In the genomic region with DNA sequence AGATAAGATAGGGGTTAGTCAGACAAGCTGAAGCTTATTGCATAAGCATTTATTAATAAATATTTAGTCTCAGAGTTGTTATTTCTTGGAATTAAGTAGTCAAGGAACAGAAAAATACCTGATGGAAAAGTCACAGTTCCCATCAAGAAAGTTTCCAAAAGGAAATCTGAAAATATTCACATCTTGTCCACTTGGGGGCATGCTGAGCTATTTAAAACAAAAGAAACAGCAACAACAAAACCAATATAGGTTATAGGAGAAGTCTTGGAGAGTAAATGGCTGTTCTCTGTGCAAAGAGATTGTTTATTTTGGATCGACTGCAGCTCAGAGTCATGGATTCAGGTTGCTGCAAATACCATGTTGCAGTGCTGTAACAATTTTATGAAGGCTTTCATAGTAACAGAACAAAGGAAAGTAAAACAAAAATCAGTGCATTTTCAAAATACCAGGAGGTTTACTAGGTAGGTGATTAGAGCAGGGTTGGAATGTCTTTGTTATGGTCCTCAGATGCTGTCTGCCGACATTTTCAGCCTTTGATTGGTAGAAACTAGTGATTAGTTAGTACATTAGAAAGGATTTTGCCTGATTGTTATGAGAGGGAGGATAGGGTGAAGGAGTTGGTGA, we compare ENCODE assay signal across 15 mouse cellular contexts. TPM values are rescaled to one million over a fixed set of nuclear protein-coding genes. Genes with fewer than 3 reads are reported as not detected.
DNase-seq lines count a peak whose midpoint lies in the region; ATAC-seq and TF ChIP-seq lines count a peak whose summit lies in the region.
"Had no signal": no experiment of that assay in that cellular context is flagged by ENCODE, and none has a peak within 500 bp of the region (broad histone marks: within the 10 kb centered on the region; RNA-seq: fewer than 3 reads in every experiment).

No protein-coding gene starts in this region.

- H3K9ac ChIP-seq in hindbrain, postnatal 0 days (replicated peaks; ENCODE audit: low read length), result no peak overlapping the region
- H3K9ac ChIP-seq in hindbrain, embryonic 16.5 days (ENCODE audit: low read depth, low read length), result no peak overlapping the region
- H3K9ac ChIP-seq in kidney, embryonic 14.5 days (ENCODE audit: low read depth, low read length), result no peak overlapping the region

- DNase-seq in hindbrain, postnatal 0 days (ENCODE audit: low spot score), result peak; percentile 53
- DNase-seq in 3T3-L1 (ENCODE audit: low read depth, low spot score), result peak; percentile 46
- peak; percentile 25 for DNase-seq in ES-CJ7 (ENCODE audit: low read depth, low spot score)
- DNase-seq in embryo, embryonic 11.5 days (ENCODE audit: low read depth, low spot score), result peak; percentile 9
- DNase-seq in spleen, postnatal 36 days (ENCODE audit: low spot score in 2 of 2), result no peak
- DNase-seq: heart, adult 2 months; heart, postnatal 36 days; kidney, adult 18-20 months; right cerebral cortex, postnatal 14 days had no signal

- ATAC-seq in hindbrain, postnatal 0 days, result no peak
- ATAC-seq in hindbrain, embryonic 16.5 days, result no peak
- no peak for ATAC-seq in kidney, embryonic 14.5 days (ENCODE audit: low FRiP score, low TSS enrichment)
- ATAC-seq: activated CD4-positive, CD25-positive, alpha-beta regulatory T cell, adult 4 months had no signal

- no peaks in the 10 kb centered on the region for H3K27me3 ChIP-seq in hindbrain, postnatal 0 days (ENCODE audit: insufficient read depth, low read length)
- no peaks in the 10 kb centered on the region for H3K27me3 ChIP-seq in hindbrain, embryonic 16.5 days (replicated peaks; ENCODE audit: control insufficient read depth, insufficient read depth, low read length)
- H3K27me3 ChIP-seq in kidney, embryonic 14.5 days (ENCODE audit: control insufficient read depth, insufficient read depth, low read length), result no peaks in the 10 kb centered on the region

- H3K4me1 ChIP-seq in hindbrain, postnatal 0 days (ENCODE audit: insufficient read depth, low read length), result no peaks in the 10 kb centered on the region
- no peaks in the 10 kb centered on the region for H3K4me1 ChIP-seq in hindbrain, embryonic 16.5 days (ENCODE audit: control insufficient read depth, insufficient read depth, low read depth, low read length)
- no peaks in the 10 kb centered on the region for H3K4me1 ChIP-seq in kidney, embryonic 14.5 days (ENCODE audit: control insufficient read depth, insufficient read depth, low read length)

- no peaks in the 10 kb centered on the region for H3K9me3 ChIP-seq in hindbrain, postnatal 0 days (ENCODE audit: low read length)
- no peaks in the 10 kb centered on the region for H3K9me3 ChIP-seq in hindbrain, embryonic 16.5 days (ENCODE audit: control insufficient read depth, low read length)
- H3K9me3 ChIP-seq in kidney, embryonic 14.5 days (ENCODE audit: control insufficient read depth, low read length), result no peaks in the 10 kb centered on the region

- H3K4me3 ChIP-seq in hindbrain, postnatal 0 days (ENCODE audit: low read length), result no peak overlapping the region
- no peak overlapping the region for H3K4me3 ChIP-seq in hindbrain, embryonic 16.5 days (ENCODE audit: low read length)
- H3K4me3 ChIP-seq in kidney, embryonic 14.5 days (ENCODE audit: low read length), result no peak overlapping the region
- H3K4me3 ChIP-seq: erythroblast, embryonic 14.5 days; heart, adult 2 months had no signal

- H3K27ac ChIP-seq in hindbrain, postnatal 0 days, result no peak overlapping the region
- no peak overlapping the region for H3K27ac ChIP-seq in hindbrain, embryonic 16.5 days (ENCODE audit: low read depth, low read length)
- no peak overlapping the region for H3K27ac ChIP-seq in kidney, embryonic 14.5 days (ENCODE audit: low read depth, low read length)
- H3K27ac ChIP-seq: heart, adult 2 months had no signal

- 51% methylated on average over 2 of the region's 2 CpGs for WGBS in hindbrain, postnatal 0 days
- 61% methylated on average over 2 of the region's 2 CpGs for WGBS in hindbrain, embryonic 16.5 days
- 29% methylated on average over 2 of the region's 2 CpGs for WGBS in kidney, embryonic 14.5 days

- TF ChIP-seq CTCF in hindbrain, postnatal 0 days (IDR thresholded peaks at IDR 0.05; ENCODE audit: low read depth), result peak; percentile 53

- no peak overlapping the region for H3K4me2 ChIP-seq in hindbrain, postnatal 0 days (ENCODE audit: low read depth, low read length)
- no peak overlapping the region for H3K4me2 ChIP-seq in hindbrain, embryonic 16.5 days (ENCODE audit: low read length)
- no peak overlapping the region for H3K4me2 ChIP-seq in kidney, embryonic 14.5 days (replicated peaks; ENCODE audit: low read depth, low read length)

- no peaks in the 10 kb centered on the region for H3K36me3 ChIP-seq in hindbrain, postnatal 0 days (ENCODE audit: insufficient read depth, low read length)
- H3K36me3 ChIP-seq in hindbrain, embryonic 16.5 days (ENCODE audit: control insufficient read depth, insufficient read depth, low read length), result no peaks in the 10 kb centered on the region
- H3K36me3 ChIP-seq in kidney, embryonic 14.5 days (ENCODE audit: control insufficient read depth, insufficient read depth, low read length), result no peaks in the 10 kb centered on the region

RNA-seq across cellular contexts. Expression of gene Olfr881, which starts 7.1 kb away (rescaled TPM):
- total RNA-seq in hindbrain, postnatal 0 days (2014; rRNA removed), result not detected in 2 replicates
- not detected in 2 replicates for polyA plus RNA-seq in hindbrain, postnatal 0 days (2015; fragmentation: Nextera tagmentation; extraction: Ambion mirVana)
- polyA plus RNA-seq in hindbrain, embryonic 16.5 days (2015; fragmentation: Nextera tagmentation; extraction: Ambion mirVana), result not detected in 2 replicates
- polyA plus RNA-seq in kidney, embryonic 14.5 days (2014; fragmentation: Nextera tagmentation; extraction: Ambion mirVana), result not detected in 2 replicates
- total RNA-seq: heart, adult 2 months; heart, postnatal 36 days; liver, adult 2 months had no signal
- polyA plus RNA-seq: erythroblast, embryonic 14.5 days; heart, adult 2 months; liver, adult 2 months; thymus, postnatal 0 days had no signal

RNA-seq across cellular contexts. Expression of gene Olfr883, which starts 26.9 kb away (rescaled TPM):
- total RNA-seq in hindbrain, postnatal 0 days (2014; rRNA removed), result not detected in 2 replicates
- polyA plus RNA-seq in hindbrain, postnatal 0 days (2015; fragmentation: Nextera tagmentation; extraction: Ambion mirVana), result not detected in 2 replicates
- polyA plus RNA-seq in hindbrain, embryonic 16.5 days (2015; fragmentation: Nextera tagmentation; extraction: Ambion mirVana), result not detected in 2 replicates
- not detected in 2 replicates for polyA plus RNA-seq in kidney, embryonic 14.5 days (2014; fragmentation: Nextera tagmentation; extraction: Ambion mirVana)
- total RNA-seq: heart, adult 2 months; heart, postnatal 36 days; liver, adult 2 months had no signal
- polyA plus RNA-seq: activated CD4-positive, CD25-positive, alpha-beta regulatory T cell, adult 4 months; erythroblast, embryonic 14.5 days; heart, adult 2 months; liver, adult 2 months; thymus, postnatal 0 days had no signal

RNA-seq across cellular contexts. Expression of gene Olfr884, which starts 47.7 kb away (rescaled TPM):
- not detected in 2 replicates for total RNA-seq in hindbrain, postnatal 0 days (2014; rRNA removed)
- polyA plus RNA-seq in hindbrain, postnatal 0 days (2015; fragmentation: Nextera tagmentation; extraction: Ambion mirVana), result not detected in 2 replicates
- not detected in 2 replicates for polyA plus RNA-seq in hindbrain, embryonic 16.5 days (2015; fragmentation: Nextera tagmentation; extraction: Ambion mirVana)
- polyA plus RNA-seq in kidney, embryonic 14.5 days (2014; fragmentation: Nextera tagmentation; extraction: Ambion mirVana), result not detected in 2 replicates
- total RNA-seq: heart, adult 2 months; heart, postnatal 36 days; liver, adult 2 months had no signal
- polyA plus RNA-seq: activated CD4-positive, CD25-positive, alpha-beta regulatory T cell, adult 4 months; erythroblast, embryonic 14.5 days; heart, adult 2 months; liver, adult 2 months; thymus, postnatal 0 days had no signal

Comparison
In these comparisons a context has a peak if more than half of its experiments do, and no peak if none do; other contexts are left out.
1. DNase-seq: peak in hindbrain, postnatal 0 days (single experiment), 3T3-L1 (single experiment), ES-CJ7 (single experiment) and embryo, embryonic 11.5 days (single experiment); none in spleen, postnatal 36 days (0 of 2).